Mouse (Mus musculus): ENCODE data around the gene Coro1c.

DNA sequence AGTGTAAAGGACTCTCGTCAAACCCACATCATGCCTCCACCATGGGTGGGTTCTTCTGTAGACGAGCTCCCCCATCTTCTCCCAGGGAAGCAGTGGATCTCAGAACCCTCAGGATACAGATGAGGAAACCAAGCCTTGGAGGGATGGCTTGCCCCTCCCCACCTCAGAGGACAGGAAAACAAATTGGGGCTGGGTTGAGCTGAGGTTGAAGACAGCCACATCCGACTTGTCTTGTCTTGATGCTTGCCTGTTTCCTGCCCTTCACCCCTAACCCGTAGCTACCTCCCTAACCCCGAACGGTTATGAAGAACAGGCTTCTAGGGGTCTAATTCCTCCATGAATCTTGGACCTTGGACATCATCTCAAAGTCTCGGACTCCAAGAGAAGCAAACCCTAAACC lies 83.0 kb downstream of the Coro1c start:
- TF ChIP-seq CTCF (IDR thresholded peaks at IDR 0.05; ENCODE audit: control insufficient read depth, insufficient read depth, insufficient replicate concordance, low read depth, low read length): no peak
- TF ChIP-seq POLR2A (IDR thresholded peaks at IDR 0.05; ENCODE audit: control insufficient read depth, low read depth, low read length): no peak

All from testis, adult 2 months (tissue).